Mouse (Mus musculus) midbrain, postnatal 0 days (tissue): ENCODE results near the gene Arhgap15. TPM values are rescaled to one million over a fixed set of nuclear protein-coding genes. Genes with fewer than 3 reads are reported as not detected.

ENCODE experiments used
- ATAC-seq: fragments of 200-750 bp; cut with Nextera tagmentation; 2 replicates; pipeline ENCODE4 v1.8.0; 2017; ENCODE audit warnings: moderate number of reproducible peaks, mild to moderate bottlenecking, moderate TSS enrichment, moderate library complexity; ENCODE audit not compliant: low FRiP score
- DNase-seq: peaks from one replicate; pipeline ENCODE4 v3.0.0-alpha.2; 2015; ENCODE audit warnings: low spot score
- H3K27ac ChIP-seq: fragments of 300-500 bp; sonication (generic); 2 replicates; pipeline ENCODE4 v1.5.1; 2014; ENCODE audit warnings: low read depth, mild to moderate bottlenecking, low read length, mixed read lengths
- H3K27me3 ChIP-seq: fragments of 300-500 bp; sonication (generic); 2 replicates; pipeline ENCODE4 v1.6.1; 2014; ENCODE audit warnings: low read length, control low read depth, mixed read lengths; ENCODE audit not compliant: insufficient read depth
- H3K36me3 ChIP-seq: fragments of 300-500 bp; sonication (generic); 2 replicates; pipeline ENCODE4 v1.6.1; 2014; ENCODE audit warnings: low read length, control low read depth, mixed read lengths; ENCODE audit not compliant: insufficient read depth
- H3K4me1 ChIP-seq: fragments of 300-500 bp; sonication (generic); 2 replicates; pipeline ENCODE4 v1.6.1; 2014; ENCODE audit warnings: mild to moderate bottlenecking, control low read depth, antibody characterized with exemption, low read length, mixed read lengths; ENCODE audit not compliant: insufficient read depth
- H3K4me2 ChIP-seq: fragments of 300-500 bp; sonication (generic); 2 replicates; pipeline ENCODE4 v1.6.1; 2014; ENCODE audit warnings: low read depth, mild to moderate bottlenecking, low read length, mixed read lengths; ENCODE audit not compliant: poor library complexity, severe bottlenecking
- H3K4me3 ChIP-seq: fragments of 300-500 bp; sonication (generic); 2 replicates; pipeline ENCODE4 v1.5.1; 2014; ENCODE audit warnings: low read depth, mild to moderate bottlenecking, low read length, moderate library complexity
- H3K9ac ChIP-seq: fragments of 300-500 bp; sonication (generic); replicated peaks from 2 replicates; pipeline ENCODE4 v1.6.1; 2014; ENCODE audit warnings: mild to moderate bottlenecking, low read length, moderate library complexity, mixed read lengths; ENCODE audit not compliant: poor library complexity, severe bottlenecking
- H3K9me3 ChIP-seq: fragments of 300-500 bp; sonication (generic); 2 replicates; pipeline ENCODE4 v1.6.1; 2016; ENCODE audit warnings: low read length, control low read depth
- CTCF ChIP-seq: IDR thresholded peaks from 2 replicates; pipeline ENCODE4 v1.5.1; 2016; ENCODE audit warnings: antibody characterized with exemption, mild to moderate bottlenecking
- whole genome bisulfite sequencing: fragments of 180-500 bp; shearing (Covaris S2); extraction: QIAGEN DNeasy Blood & Tissue Kit; methylation state at CpG from one replicate; pipeline ENCODE4 v1.1.7; 2014; 5-methylcytosine and 5-hydroxymethylcytosine counted together
- polyA plus RNA-seq: library from polyadenylated mRNA; unstranded; fragments of >200 nt; fragmentation: Nextera tagmentation; extraction: Ambion mirVana; gene quantifications from 2 replicates; pipeline ENCODE4 v1.2.1, GENCODE M21; 2015
- total RNA-seq: library from RNA; depleted of rRNA; stranded (reverse); fragments of >200 nt; gene quantifications from 2 replicates; pipeline ENCODE4 v1.2.3, GENCODE M21; 2014

Gene Arhgap15
- total and polyA plus RNA-seq, 2 experiments from 2014 or later, result 0.77 to 1.2 TPM

DNA sequence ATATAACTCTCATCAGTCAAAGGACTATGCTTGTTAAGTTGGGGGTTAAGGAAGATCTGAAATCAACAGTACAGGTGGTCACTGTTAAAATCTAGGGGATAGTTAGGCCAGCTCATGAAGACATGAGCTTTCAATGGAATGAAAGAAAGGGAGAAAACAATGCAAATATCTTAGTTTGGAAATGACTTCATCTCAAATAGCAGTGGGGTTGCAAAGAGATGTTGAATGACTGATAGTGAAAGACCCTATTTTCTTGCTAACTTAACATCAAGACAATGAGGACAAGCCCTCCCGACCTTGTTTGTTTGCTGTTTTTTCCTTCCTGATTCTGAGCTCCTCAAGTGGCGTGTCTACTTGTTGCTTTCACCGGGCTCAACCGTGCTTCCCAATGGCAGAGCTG lies 597.6 kb downstream of the Arhgap15 start:
- Histone ChIP-seq H3K4me1 (no peaks in the 10 kb centered on the region), H3K4me3 (no peak overlapping the region), H3K4me2 (no peak overlapping the region), H3K9ac (no peak overlapping the region), H3K27ac (no peak overlapping the region), H3K36me3 (no peaks in the 10 kb centered on the region), H3K27me3 (no peaks in the 10 kb centered on the region), H3K9me3 (no peaks in the 10 kb centered on the region)
- ATAC-seq (no peak), DNase-seq (no peak)
- WGBS, result 88% methylated on average over 4 of the region's 4 CpGs
- no peak for TF ChIP-seq CTCF

DNA sequence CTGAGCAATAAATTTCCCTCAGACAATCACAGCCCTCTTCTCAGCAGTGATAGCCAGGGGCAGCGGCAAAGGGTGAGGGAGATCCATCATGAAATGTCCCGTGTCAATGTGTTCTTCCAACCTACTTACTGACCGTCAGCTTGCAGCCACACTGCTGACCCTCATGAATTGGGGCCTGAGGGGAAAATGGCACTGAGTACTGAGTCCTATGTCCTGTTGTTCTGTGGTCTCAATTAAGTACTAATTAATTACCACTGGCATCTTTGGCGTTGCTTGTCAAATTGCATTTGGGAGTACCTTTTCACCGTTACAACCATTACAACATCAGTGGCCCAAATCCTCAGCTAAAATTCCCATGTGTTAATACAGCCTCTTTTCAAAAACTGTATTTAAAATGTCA lies 599.2 kb downstream of the Arhgap15 start:
- no peaks in the 10 kb centered on the region for H3K36me3 ChIP-seq
- no peak overlapping the region for H3K4me2 ChIP-seq
- no peak for TF ChIP-seq CTCF
- no peaks in the 10 kb centered on the region for H3K27me3 ChIP-seq
- 82% methylated on average over 5 of the region's 5 CpGs for WGBS
- H3K27ac ChIP-seq, result no peak overlapping the region
- no peak overlapping the region for H3K9ac ChIP-seq
- no peak for DNase-seq
- H3K4me3 ChIP-seq, result no peak overlapping the region
- no peak for ATAC-seq
- H3K4me1 ChIP-seq, result no peaks in the 10 kb centered on the region
- H3K9me3 ChIP-seq, result no peaks in the 10 kb centered on the region

- no peak for DNase-seq
- no peak overlapping the region for H3K4me3 ChIP-seq
- H3K27ac ChIP-seq, result no peak overlapping the region
- no peaks in the 10 kb centered on the region for H3K9me3 ChIP-seq
- ATAC-seq, result no peak
- H3K27me3 ChIP-seq, result no peaks in the 10 kb centered on the region
- no peak overlapping the region for H3K9ac ChIP-seq
- 85% methylated on average over 2 of the region's 2 CpGs for WGBS
- H3K4me2 ChIP-seq, result no peak overlapping the region
- no peaks in the 10 kb centered on the region for H3K4me1 ChIP-seq
- H3K36me3 ChIP-seq, result no peaks in the 10 kb centered on the region
- no peak for TF ChIP-seq CTCF
Measured at GRCm38 (mm10) chr2:44349101-44349500, 600.5 kb downstream of the Arhgap15 start.

DNA sequence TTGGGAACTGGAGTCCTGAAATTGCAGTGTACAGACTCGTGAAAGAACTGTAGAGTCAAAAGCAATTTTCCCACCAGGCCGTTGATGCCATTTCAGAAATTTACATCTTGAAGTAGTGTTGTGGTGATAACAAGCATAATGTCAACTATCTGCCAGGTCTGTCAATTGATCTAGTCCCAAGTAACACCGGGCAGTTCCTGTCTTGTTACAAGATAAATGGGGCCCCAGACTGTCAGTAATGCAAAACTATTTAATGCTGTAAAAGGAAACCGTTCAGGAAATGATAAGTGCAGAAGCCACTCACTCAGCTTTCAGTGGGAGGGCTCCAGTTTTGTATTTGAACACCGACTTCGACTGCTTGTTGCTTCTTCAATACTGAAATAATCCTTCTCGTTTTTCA lies 604.3 kb downstream of the Arhgap15 start:
- Histone ChIP-seq H3K4me2 (no peak overlapping the region), H3K36me3 (no peaks in the 10 kb centered on the region), H3K4me1 (no peaks in the 10 kb centered on the region), H3K9me3 (no peaks in the 10 kb centered on the region), H3K4me3 (no peak overlapping the region), H3K27me3 (no peaks in the 10 kb centered on the region), H3K27ac (no peak overlapping the region), H3K9ac (no peak overlapping the region)
- WGBS, result 83% methylated on average over 7 of the region's 7 CpGs
- ATAC-seq, result no peak
- DNase-seq, result no peak
- TF ChIP-seq CTCF, result no peak

DNA sequence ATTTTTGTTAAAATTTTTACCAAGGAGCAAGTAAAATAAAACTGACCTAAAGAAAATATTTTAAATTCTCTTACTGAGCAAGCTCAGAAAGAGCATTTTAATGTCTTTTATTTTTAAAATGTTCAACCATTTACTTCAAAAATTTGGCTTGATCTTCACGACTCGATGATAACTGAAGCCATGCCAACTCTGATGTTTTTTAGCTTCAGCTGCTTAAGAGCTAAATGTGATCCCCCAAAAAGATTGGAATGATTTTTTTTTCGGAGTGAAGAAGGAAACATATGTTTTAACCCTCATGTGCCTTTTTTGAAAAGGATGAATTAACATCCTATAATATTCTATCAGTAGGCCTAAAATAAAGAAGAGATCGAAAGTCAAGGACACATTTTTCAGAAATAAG lies 605.0 kb downstream of the Arhgap15 start:
- no peak for TF ChIP-seq CTCF
- H3K9me3 ChIP-seq, result no peaks in the 10 kb centered on the region
- H3K27ac ChIP-seq, result no peak overlapping the region
- H3K4me2 ChIP-seq, result no peak overlapping the region
- ATAC-seq (no peak), DNase-seq (no peak)
- H3K4me1 ChIP-seq, result no peaks in the 10 kb centered on the region
- no peak overlapping the region for H3K4me3 ChIP-seq
- no peak overlapping the region for H3K9ac ChIP-seq
- no peaks in the 10 kb centered on the region for H3K27me3 ChIP-seq
- 89% methylated on average over 4 of the region's 4 CpGs for WGBS
- no peaks in the 10 kb centered on the region for H3K36me3 ChIP-seq

DNA sequence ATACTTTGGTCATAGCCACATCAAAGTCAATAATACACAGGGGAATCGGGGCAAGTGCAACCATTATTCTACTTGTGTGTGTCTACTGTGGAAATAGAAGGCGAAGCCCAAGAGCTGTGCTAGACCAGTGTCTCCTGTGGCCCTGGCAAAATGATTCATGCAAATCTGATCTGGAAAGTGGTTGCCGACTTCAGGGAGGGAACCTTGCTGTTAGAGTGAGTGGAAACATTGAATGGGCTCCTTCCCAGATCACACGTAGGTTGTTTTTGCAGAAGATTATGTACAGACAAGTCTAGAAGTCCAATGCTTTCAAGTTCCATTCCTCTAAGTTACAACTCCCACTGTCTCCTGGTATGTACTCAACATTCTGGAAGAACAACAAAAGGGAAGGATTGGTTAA lies 606.2 kb downstream of the Arhgap15 start:
- no peak for TF ChIP-seq CTCF
- Histone ChIP-seq H3K9ac (no peak overlapping the region), H3K9me3 (no peaks in the 10 kb centered on the region), H3K4me2 (no peak overlapping the region), H3K27me3 (no peaks in the 10 kb centered on the region), H3K27ac (no peak overlapping the region), H3K36me3 (no peaks in the 10 kb centered on the region), H3K4me3 (no peak overlapping the region), H3K4me1 (no peaks in the 10 kb centered on the region)
- ATAC-seq (no peak), DNase-seq (no peak)
- WGBS, result 91% methylated on average over 4 of the region's 4 CpGs
